Mouse (Mus musculus) bone marrow macrophage, adult 2 months (primary cell): ENCODE data around the gene Tia1.

Experiments
- CTCF ChIP-seq: IDR thresholded peaks from 2 replicates; pipeline ENCODE4 v1.5.1; 2012; ENCODE audit warnings: low read depth, mild to moderate bottlenecking, low read length, moderate library complexity
- POLR2A ChIP-seq: IDR thresholded peaks from 2 replicates; pipeline ENCODE4 v1.6.1; 2012; ENCODE audit warnings: mild to moderate bottlenecking, low read depth, low read length, borderline replicate concordance

DNA sequence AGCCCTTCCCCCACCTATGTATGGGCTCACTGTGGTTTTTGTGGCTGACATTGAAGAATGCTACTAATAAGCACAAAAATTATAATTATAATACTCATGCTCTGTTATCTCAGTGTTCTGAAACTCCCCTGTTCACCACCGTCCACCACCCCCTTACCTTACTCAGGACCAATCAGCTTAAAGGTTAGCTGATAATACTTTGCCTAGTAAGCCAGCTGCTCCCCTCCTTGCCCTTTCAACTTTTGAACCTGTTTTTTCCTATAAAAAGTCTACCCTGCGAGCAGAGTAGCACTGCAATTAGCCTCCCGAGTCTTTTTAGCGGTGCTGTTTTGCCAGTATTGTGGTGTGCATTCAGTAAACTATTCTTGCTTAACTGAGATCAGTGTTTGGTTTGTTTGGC, 19.3 kb upstream of the Tia1 start:
- TF ChIP-seq POLR2A (no peak), CTCF (no peak)
